Mouse (Mus musculus): ENCODE results near the gene Dhh.

- no peak for TF ChIP-seq CTCF (IDR thresholded peaks at IDR 0.05; ENCODE audit: low read depth)
- no peak for TF ChIP-seq EP300 (IDR thresholded peaks at IDR 0.05; ENCODE audit: low read depth)
Measured at GRCm38 (mm10) chr15:98865771-98866170, 32.6 kb downstream of the Dhh start.

All from heart, postnatal 0 days (tissue).